In the genomic region with DNA sequence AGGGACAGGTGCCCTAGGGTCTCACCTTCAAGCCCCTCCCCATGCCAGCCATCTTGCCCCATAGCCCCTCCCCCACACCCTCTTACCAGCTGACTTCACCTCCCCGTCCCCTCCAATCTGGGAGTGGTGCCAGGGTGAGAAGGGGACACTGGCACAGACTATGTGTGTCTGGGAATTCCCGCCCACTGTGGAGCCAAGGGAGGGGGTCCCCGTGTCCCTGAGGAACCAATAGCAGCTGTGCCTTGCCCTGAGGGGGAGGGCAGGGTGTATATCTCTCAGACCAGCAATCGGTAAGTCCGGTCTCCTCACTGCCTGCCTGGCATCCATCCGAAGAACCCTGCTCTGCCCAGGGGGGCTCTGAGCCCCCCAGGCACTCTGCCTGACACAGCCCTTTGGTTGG, we compare ENCODE assay signal across 10 mouse cellular contexts. TPM values are rescaled to one million over a fixed set of nuclear protein-coding genes. Genes with fewer than 3 reads are reported as not detected.
DNase-seq lines count a peak whose midpoint lies in the region; ATAC-seq and TF ChIP-seq lines count a peak whose summit lies in the region.
"Had no signal": no experiment of that assay in that cellular context is flagged by ENCODE, and none has a peak within 500 bp of the region (broad histone marks: within the 10 kb centered on the region; RNA-seq: fewer than 3 reads in every experiment).

No protein-coding gene starts in this region.

- no peak overlapping the region for H3K27ac ChIP-seq in hindbrain, embryonic 11.5 days (ENCODE audit: low read depth, low read length)
- H3K27ac ChIP-seq in hindbrain, embryonic 10.5 days = no peak overlapping the region
- peak overlapping the region; percentile 63 for H3K27ac ChIP-seq in forebrain, embryonic 15.5 days (replicated peaks)
- peak overlapping the region; percentile 96 for H3K27ac ChIP-seq in layer of hippocampus, adult 2 months
- H3K27ac ChIP-seq: embryonic facial prominence, embryonic 13.5 days had no signal

- 82% methylated on average over 6 of the region's 6 CpGs for WGBS in hindbrain, embryonic 11.5 days
- WGBS in hindbrain, embryonic 10.5 days = 86% methylated on average over 6 of the region's 6 CpGs
- 38% methylated on average over 6 of the region's 6 CpGs for WGBS in forebrain, embryonic 15.5 days

- no peak for TF ChIP-seq CTCF in layer of hippocampus, adult 2 months (conservative IDR thresholded peaks at IDR 0.05)

- no peaks in the 10 kb centered on the region for H3K4me1 ChIP-seq in hindbrain, embryonic 11.5 days (replicated peaks; ENCODE audit: control insufficient read depth, insufficient read depth, low read length)
- peaks cover 22% of the 10 kb centered on the region; the same call in 1 of the 2 replicates for H3K4me1 ChIP-seq in hindbrain, embryonic 10.5 days (replicated peaks)
- H3K4me1 ChIP-seq in forebrain, embryonic 15.5 days = peaks cover 48% of the 10 kb centered on the region

- DNase-seq in hindbrain, embryonic 11.5 days (ENCODE audit: low spot score) = no peak
- DNase-seq in hindbrain, embryonic 10.5 days (ENCODE audit: low spot score) = no peak
- DNase-seq in Muller cell, postnatal 12 days (ENCODE audit: inconsistent ontology term) = peak; percentile 87
- DNase-seq in layer of hippocampus, adult 2 months (ENCODE audit: low spot score in 2 of 2) = peak; percentile 85 to 93
- DNase-seq in right cerebral cortex, postnatal 10 days (ENCODE audit: low spot score in 2 of 2) = peak; percentile 94
- no peak for DNase-seq in adrenal gland, adult 18-20 months (ENCODE audit: low spot score in 2 of 2)

- peak; percentile 26; the same call in 1 of the 2 replicates for ATAC-seq in hindbrain, embryonic 11.5 days (ENCODE audit: low FRiP score)
- ATAC-seq in forebrain, embryonic 15.5 days (replicated peaks) = peak; percentile 41
- no peak for ATAC-seq in megakaryocyte, adult 5-6 weeks (ENCODE audit: poor library complexity, severe bottlenecking)

- no peaks in the 10 kb centered on the region for H3K27me3 ChIP-seq in hindbrain, embryonic 11.5 days (ENCODE audit: control insufficient read depth, insufficient read depth, low read length)
- no peaks in the 10 kb centered on the region for H3K27me3 ChIP-seq in hindbrain, embryonic 10.5 days (ENCODE audit: insufficient read depth, poor library complexity, severe bottlenecking)
- H3K27me3 ChIP-seq in forebrain, embryonic 15.5 days = no peaks in the 10 kb centered on the region
- H3K27me3 ChIP-seq: embryonic facial prominence, embryonic 13.5 days had no signal

- no peak overlapping the region for H3K4me2 ChIP-seq in hindbrain, embryonic 11.5 days (replicated peaks; ENCODE audit: low read depth, low read length)
- H3K4me2 ChIP-seq in forebrain, embryonic 15.5 days (replicated peaks) = peak overlapping the region; percentile 9
- H3K4me2 ChIP-seq: embryonic facial prominence, embryonic 13.5 days had no signal

- no peaks in the 10 kb centered on the region for H3K36me3 ChIP-seq in hindbrain, embryonic 11.5 days (ENCODE audit: control insufficient read depth, insufficient read depth, low read length)
- peaks cover 62% of the 10 kb centered on the region for H3K36me3 ChIP-seq in hindbrain, embryonic 10.5 days
- H3K36me3 ChIP-seq in forebrain, embryonic 15.5 days = peaks cover 5% of the 10 kb centered on the region; the same call in 1 of the 2 replicates

- no peak overlapping the region for H3K9ac ChIP-seq in hindbrain, embryonic 11.5 days (ENCODE audit: low read depth, low read length)
- peak overlapping the region; percentile 13 for H3K9ac ChIP-seq in forebrain, embryonic 15.5 days (replicated peaks)

- no peak overlapping the region for H3K4me3 ChIP-seq in hindbrain, embryonic 11.5 days (ENCODE audit: low read depth, low read length)
- H3K4me3 ChIP-seq in hindbrain, embryonic 10.5 days = no peak overlapping the region
- H3K4me3 ChIP-seq in forebrain, embryonic 15.5 days = no peak overlapping the region
- peak overlapping the region; percentile 59 for H3K4me3 ChIP-seq in layer of hippocampus, adult 2 months
- H3K4me3 ChIP-seq: embryonic facial prominence, embryonic 13.5 days had no signal

- H3K9me3 ChIP-seq in hindbrain, embryonic 11.5 days (ENCODE audit: control insufficient read depth, low read length) = no peaks in the 10 kb centered on the region
- H3K9me3 ChIP-seq in hindbrain, embryonic 10.5 days = no peaks in the 10 kb centered on the region
- H3K9me3 ChIP-seq in forebrain, embryonic 15.5 days = no peaks in the 10 kb centered on the region
- H3K9me3 ChIP-seq: embryonic facial prominence, embryonic 13.5 days; G1E had no signal

RNA-seq across cellular contexts. Expression of a gene that starts 12.4 kb away (rescaled TPM):
- 56.4 and 64.0 TPM in 2 replicates for polyA plus RNA-seq in hindbrain, embryonic 11.5 days (2014; fragmentation: Nextera tagmentation; extraction: Ambion mirVana)
- polyA plus RNA-seq in hindbrain, embryonic 10.5 days (2016; fragmentation: Nextera tagmentation; extraction: Ambion mirVana) = 82.5 and 86.0 TPM in 2 replicates
- polyA plus RNA-seq in forebrain, embryonic 15.5 days (2015; fragmentation: Nextera tagmentation; extraction: Ambion mirVana) = 75.6 and 76.1 TPM in 2 replicates
- total RNA-seq in layer of hippocampus, adult 2 months (2021) = 100 to 1,000 TPM; 160 to 174 TPM
- 55.9 and 74.7 TPM in 2 replicates for total RNA-seq in megakaryocyte, adult 5-6 weeks (2015)
- total RNA-seq in megakaryocyte, adult 5-6 weeks (2017) = 112 and 113 TPM in 2 replicates
- 10 to 100 TPM; 72.5 to 80.5 TPM for total RNA-seq in adrenal gland, adult 18-20 months (2021)

RNA-seq across cellular contexts. Expression of a gene that starts 16.5 kb away (rescaled TPM):
- 2.9 and 5.3 TPM in 2 replicates for polyA plus RNA-seq in hindbrain, embryonic 11.5 days (2014; fragmentation: Nextera tagmentation; extraction: Ambion mirVana)
- polyA plus RNA-seq in hindbrain, embryonic 10.5 days (2016; fragmentation: Nextera tagmentation; extraction: Ambion mirVana) = 4.7 and 9.5 TPM in 2 replicates
- 43.6 and 45.6 TPM in 2 replicates for polyA plus RNA-seq in forebrain, embryonic 15.5 days (2015; fragmentation: Nextera tagmentation; extraction: Ambion mirVana)
- total RNA-seq in layer of hippocampus, adult 2 months (2021) = 10 to 100 TPM; 70.4 to 72.5 TPM
- total RNA-seq in megakaryocyte, adult 5-6 weeks (2015) = 0.21 and 0.27 TPM in 2 replicates
- 0.84 and 1.1 TPM in 2 replicates for total RNA-seq in megakaryocyte, adult 5-6 weeks (2017)
- 1 to 10 TPM; 4.2 to 4.7 TPM for total RNA-seq in adrenal gland, adult 18-20 months (2021)

RNA-seq across cellular contexts. Expression of a gene that starts 20.8 kb away (rescaled TPM):
- polyA plus RNA-seq in hindbrain, embryonic 11.5 days (2014; fragmentation: Nextera tagmentation; extraction: Ambion mirVana) = 64.9 and 78.4 TPM in 2 replicates
- polyA plus RNA-seq in hindbrain, embryonic 10.5 days (2016; fragmentation: Nextera tagmentation; extraction: Ambion mirVana) = 51.4 and 78.3 TPM in 2 replicates
- polyA plus RNA-seq in forebrain, embryonic 15.5 days (2015; fragmentation: Nextera tagmentation; extraction: Ambion mirVana) = 36.9 and 42.4 TPM in 2 replicates
- total RNA-seq in layer of hippocampus, adult 2 months (2021) = 10 to 100 TPM; 19.8 to 25.4 TPM
- 48.6 and 55.3 TPM in 2 replicates for total RNA-seq in megakaryocyte, adult 5-6 weeks (2015)
- total RNA-seq in megakaryocyte, adult 5-6 weeks (2017) = 34.1 and 40.1 TPM in 2 replicates
- total RNA-seq in adrenal gland, adult 18-20 months (2021) = 10 to 100 TPM; 23.7 to 24.6 TPM

RNA-seq across cellular contexts. Expression of a gene that starts 29.6 kb away (rescaled TPM):
- 9.9 and 14.9 TPM in 2 replicates for polyA plus RNA-seq in hindbrain, embryonic 11.5 days (2014; fragmentation: Nextera tagmentation; extraction: Ambion mirVana)
- polyA plus RNA-seq in hindbrain, embryonic 10.5 days (2016; fragmentation: Nextera tagmentation; extraction: Ambion mirVana) = 12.6 TPM in 2 replicates
- 12.3 and 12.6 TPM in 2 replicates for polyA plus RNA-seq in forebrain, embryonic 15.5 days (2015; fragmentation: Nextera tagmentation; extraction: Ambion mirVana)
- total RNA-seq in layer of hippocampus, adult 2 months (2021) = 10 to 100 TPM; 43.6 to 49.2 TPM
- total RNA-seq in megakaryocyte, adult 5-6 weeks (2015) = 20.9 and 24.0 TPM in 2 replicates
- total RNA-seq in megakaryocyte, adult 5-6 weeks (2017) = 16.2 and 22.8 TPM in 2 replicates
- total RNA-seq in adrenal gland, adult 18-20 months (2021) = 10 to 100 TPM; 39.9 to 44.6 TPM

RNA-seq across cellular contexts. Expression of a gene that starts 29.7 kb away (rescaled TPM):
- 13.5 and 17.2 TPM in 2 replicates for polyA plus RNA-seq in hindbrain, embryonic 11.5 days (2014; fragmentation: Nextera tagmentation; extraction: Ambion mirVana)
- 11.9 and 13.9 TPM in 2 replicates for polyA plus RNA-seq in hindbrain, embryonic 10.5 days (2016; fragmentation: Nextera tagmentation; extraction: Ambion mirVana)
- 10.4 and 11.3 TPM in 2 replicates for polyA plus RNA-seq in forebrain, embryonic 15.5 days (2015; fragmentation: Nextera tagmentation; extraction: Ambion mirVana)
- total RNA-seq in layer of hippocampus, adult 2 months (2021) = 1 to 10 TPM; 5.7 to 8.1 TPM
- 6.4 and 10.0 TPM in 2 replicates for total RNA-seq in megakaryocyte, adult 5-6 weeks (2015)
- 16.1 and 18.1 TPM in 2 replicates for total RNA-seq in megakaryocyte, adult 5-6 weeks (2017)
- total RNA-seq in adrenal gland, adult 18-20 months (2021) = 1 to 10 TPM; 2.3 to 2.4 TPM

Comparison
In these comparisons a context has a peak if more than half of its experiments do, and no peak if none do; other contexts are left out.
1. DNase-seq: peak in Muller cell, postnatal 12 days (single experiment), layer of hippocampus, adult 2 months (2 of 2) and right cerebral cortex, postnatal 10 days (2 of 2); none in hindbrain, embryonic 11.5 days (single experiment), hindbrain, embryonic 10.5 days (single experiment) and adrenal gland, adult 18-20 months (0 of 2).
2. H3K27ac ChIP-seq: peak in forebrain, embryonic 15.5 days (single experiment) and layer of hippocampus, adult 2 months (single experiment); none in hindbrain, embryonic 11.5 days (single experiment) and hindbrain, embryonic 10.5 days (single experiment).
3. RNA of a gene that starts 16.5 kb away (total RNA-seq): 70.4 to 72.5 TPM in layer of hippocampus, adult 2 months; 4.2 to 4.7 TPM in adrenal gland, adult 18-20 months and 0.21 to 1.1 TPM in megakaryocyte, adult 5-6 weeks; every median in the first group is over 10 times any median in the second.